ENCODE assay signal across 20 mouse cellular contexts in genomic region chr2:27109052-27109451, GRCm38 (mm10). TPM values are rescaled to one million over a fixed set of nuclear protein-coding genes. Genes with fewer than 3 reads are reported as not detected.
DNase-seq lines count a peak whose midpoint lies in the region; ATAC-seq lines count a peak whose summit lies in the region.
"Had no signal": no experiment of that assay in that cellular context is flagged by ENCODE, and none has a peak within 500 bp of the region (broad histone marks: within the 10 kb centered on the region; RNA-seq: fewer than 3 reads in every experiment).

No protein-coding gene starts in this region.

- no peak overlapping the region for H3K4me3 ChIP-seq in hindbrain, embryonic 16.5 days (ENCODE audit: low read length)
- no peak overlapping the region for H3K4me3 ChIP-seq in hindbrain, embryonic 13.5 days
- H3K4me3 ChIP-seq in neural tube, embryonic 13.5 days: no peak overlapping the region
- H3K4me3 ChIP-seq: heart, embryonic 13.5 days; intestine, embryonic 15.5 days; kidney, embryonic 15.5 days; limb, embryonic 15.5 days had no signal

- H3K9me3 ChIP-seq in hindbrain, embryonic 16.5 days (ENCODE audit: control insufficient read depth, low read length): no peaks in the 10 kb centered on the region
- H3K9me3 ChIP-seq in hindbrain, embryonic 13.5 days: no peaks in the 10 kb centered on the region
- no peaks in the 10 kb centered on the region for H3K9me3 ChIP-seq in neural tube, embryonic 13.5 days
- H3K9me3 ChIP-seq: heart, embryonic 13.5 days; intestine, embryonic 15.5 days; kidney, embryonic 15.5 days; limb, embryonic 15.5 days had no signal

- WGBS in hindbrain, embryonic 16.5 days: 66% methylated on average over 5 of the region's 5 CpGs
- 71% methylated on average over 5 of the region's 5 CpGs for WGBS in hindbrain, embryonic 13.5 days
- 64% methylated on average over 5 of the region's 5 CpGs for WGBS in neural tube, embryonic 13.5 days

- H3K9ac ChIP-seq in hindbrain, embryonic 16.5 days (ENCODE audit: low read depth, low read length): no peak overlapping the region
- H3K9ac ChIP-seq in hindbrain, embryonic 13.5 days: no peak overlapping the region
- no peak overlapping the region for H3K9ac ChIP-seq in neural tube, embryonic 13.5 days
- H3K9ac ChIP-seq: heart, embryonic 13.5 days; intestine, embryonic 15.5 days; kidney, embryonic 15.5 days; limb, embryonic 15.5 days had no signal

- H3K27me3 ChIP-seq in hindbrain, embryonic 16.5 days (replicated peaks; ENCODE audit: control insufficient read depth, insufficient read depth, low read length): no peaks in the 10 kb centered on the region
- 0 out of 2 replicates have a peak, but pooled peaks cover 16% of the 10 kb centered on the region for H3K27me3 ChIP-seq in hindbrain, embryonic 13.5 days
- no peaks in the 10 kb centered on the region; the same call in 1 of the 2 replicates for H3K27me3 ChIP-seq in neural tube, embryonic 13.5 days
- H3K27me3 ChIP-seq: intestine, embryonic 15.5 days had no signal

- peaks cover 2% of the 10 kb centered on the region; the same call in 1 of the 2 replicates for H3K4me1 ChIP-seq in hindbrain, embryonic 16.5 days (ENCODE audit: control insufficient read depth, insufficient read depth, low read depth, low read length)
- H3K4me1 ChIP-seq in hindbrain, embryonic 13.5 days (replicated peaks): no peaks in the 10 kb centered on the region; the same call in none of the 2 replicates
- 0 out of 2 replicates have a peak, but pooled peaks cover 11% of the 10 kb centered on the region for H3K4me1 ChIP-seq in neural tube, embryonic 13.5 days (replicated peaks)
- H3K4me1 ChIP-seq: intestine, embryonic 15.5 days had no signal

- H3K36me3 ChIP-seq in hindbrain, embryonic 16.5 days (ENCODE audit: control insufficient read depth, insufficient read depth, low read length): no peaks in the 10 kb centered on the region
- no peaks in the 10 kb centered on the region for H3K36me3 ChIP-seq in hindbrain, embryonic 13.5 days
- no peaks in the 10 kb centered on the region for H3K36me3 ChIP-seq in neural tube, embryonic 13.5 days
- H3K36me3 ChIP-seq: intestine, embryonic 15.5 days; kidney, embryonic 15.5 days; limb, embryonic 15.5 days had no signal

- no peak overlapping the region for H3K4me2 ChIP-seq in hindbrain, embryonic 16.5 days (ENCODE audit: low read length)
- H3K4me2 ChIP-seq in hindbrain, embryonic 13.5 days: no peak overlapping the region
- H3K4me2 ChIP-seq in neural tube, embryonic 13.5 days: no peak overlapping the region
- H3K4me2 ChIP-seq: heart, embryonic 13.5 days; intestine, embryonic 15.5 days; kidney, embryonic 15.5 days; limb, embryonic 15.5 days had no signal

- ATAC-seq in hindbrain, embryonic 16.5 days: peak; percentile 37
- no peak for ATAC-seq in hindbrain, embryonic 13.5 days (ENCODE audit: low FRiP score)
- peak; percentile 32; the same call in 1 of the 2 replicates for ATAC-seq in neural tube, embryonic 13.5 days (ENCODE audit: low read depth)
- ATAC-seq: intestine, embryonic 15.5 days had no signal

- H3K27ac ChIP-seq in hindbrain, embryonic 16.5 days (ENCODE audit: low read depth, low read length): no peak overlapping the region
- H3K27ac ChIP-seq in hindbrain, embryonic 13.5 days: no peak overlapping the region
- H3K27ac ChIP-seq in neural tube, embryonic 13.5 days (replicated peaks): no peak overlapping the region
- H3K27ac ChIP-seq: heart, embryonic 13.5 days; intestine, embryonic 15.5 days; kidney, embryonic 15.5 days; limb, embryonic 15.5 days had no signal

- DNase-seq in neural tube, embryonic 10.5 days (ENCODE audit: extremely low spot score, low spot score): no peak
- DNase-seq in cerebellum, postnatal 10 days: peak; percentile 75 to 82
- DNase-seq in gastrocnemius, postnatal 4 days (ENCODE audit: low spot score in 2 of 2): no peak
- no peak for DNase-seq in kidney, postnatal 14 days
- DNase-seq: adrenal gland, postnatal 10 days; B cell, adult 2 months; heart, postnatal 4 days; lung, postnatal 10 days; right cerebral cortex, postnatal 4 days; thymus, postnatal 36 days had no signal

RNA-seq across cellular contexts. Expression of gene Adamtsl2, which starts 29.9 kb away (rescaled TPM):
- 9.6 and 11.8 TPM in 2 replicates for polyA plus RNA-seq in hindbrain, embryonic 16.5 days (2015; fragmentation: Nextera tagmentation; extraction: Ambion mirVana)
- polyA plus RNA-seq in hindbrain, embryonic 13.5 days (2015; fragmentation: Nextera tagmentation; extraction: Ambion mirVana): 7.6 and 8.9 TPM in 2 replicates
- 9.1 and 9.2 TPM in 2 replicates for polyA plus RNA-seq in neural tube, embryonic 13.5 days (2015; fragmentation: Nextera tagmentation; extraction: Ambion mirVana)
- 1 to 10 TPM; 2.5 to 4.6 TPM for total RNA-seq in gastrocnemius, postnatal 4 days (2021)
- total RNA-seq: granulocyte monocyte progenitor cell, adult 5-6 weeks; megakaryocyte, adult 5-6 weeks had no signal

RNA-seq across cellular contexts. Expression of gene Fam163b, which starts 33.2 kb away (rescaled TPM):
- polyA plus RNA-seq in hindbrain, embryonic 16.5 days (2015; fragmentation: Nextera tagmentation; extraction: Ambion mirVana): 10.2 and 10.3 TPM in 2 replicates
- 2.5 and 2.9 TPM in 2 replicates for polyA plus RNA-seq in hindbrain, embryonic 13.5 days (2015; fragmentation: Nextera tagmentation; extraction: Ambion mirVana)
- 3.0 TPM in 2 replicates for polyA plus RNA-seq in neural tube, embryonic 13.5 days (2015; fragmentation: Nextera tagmentation; extraction: Ambion mirVana)
- total RNA-seq in gastrocnemius, postnatal 4 days (2021): under 1 TPM; 0.29 to 0.39 TPM
- total RNA-seq: granulocyte monocyte progenitor cell, adult 5-6 weeks; megakaryocyte, adult 5-6 weeks had no signal
- polyA plus RNA-seq: liver, embryonic 16.5 days had no signal

RNA-seq across cellular contexts. Expression of gene Mymk, which starts 37.1 kb away (rescaled TPM):
- polyA plus RNA-seq in hindbrain, embryonic 16.5 days (2015; fragmentation: Nextera tagmentation; extraction: Ambion mirVana): 0.21 and 3.5 TPM in 2 replicates
- polyA plus RNA-seq in hindbrain, embryonic 13.5 days (2015; fragmentation: Nextera tagmentation; extraction: Ambion mirVana): 0.56 and 1.1 TPM in 2 replicates
- 1.3 and 5.9 TPM in 2 replicates for polyA plus RNA-seq in neural tube, embryonic 13.5 days (2015; fragmentation: Nextera tagmentation; extraction: Ambion mirVana)
- total RNA-seq in gastrocnemius, postnatal 4 days (2021): 100 to 1,000 TPM; 111 to 118 TPM
- total RNA-seq: granulocyte monocyte progenitor cell, adult 5-6 weeks; heart, postnatal 4 days; megakaryocyte, adult 5-6 weeks had no signal

RNA-seq across cellular contexts. Expression of gene Dbh, which starts 56.0 kb away (rescaled TPM):
- polyA plus RNA-seq in hindbrain, embryonic 16.5 days (2015; fragmentation: Nextera tagmentation; extraction: Ambion mirVana): 4.9 and 5.8 TPM in 2 replicates
- polyA plus RNA-seq in hindbrain, embryonic 13.5 days (2015; fragmentation: Nextera tagmentation; extraction: Ambion mirVana): 1.9 and 3.1 TPM in 2 replicates
- 0.41 and 0.67 TPM in 2 replicates for polyA plus RNA-seq in neural tube, embryonic 13.5 days (2015; fragmentation: Nextera tagmentation; extraction: Ambion mirVana)
- under 1 TPM; 0.20 to 0.36 TPM for total RNA-seq in gastrocnemius, postnatal 4 days (2021)
- total RNA-seq: granulocyte monocyte progenitor cell, adult 5-6 weeks; megakaryocyte, adult 5-6 weeks had no signal

Comparison
In these comparisons a context has a peak if more than half of its experiments do, and no peak if none do; other contexts are left out.
1. DNase-seq: peak in cerebellum, postnatal 10 days (2 of 2); none in neural tube, embryonic 10.5 days (single experiment), gastrocnemius, postnatal 4 days (0 of 2) and kidney, postnatal 14 days (single experiment).